Mouse (Mus musculus): ENCODE data around the gene 1700069L16Rik. TPM values are rescaled to one million over a fixed set of nuclear protein-coding genes. Genes with fewer than 3 reads are reported as not detected.

Gene 1700069L16Rik
- polyA plus RNA-seq, 1 experiment from 2014 or later = not detected

- no peak overlapping the region for H3K4me3 ChIP-seq (ENCODE audit: low read depth, low read length)
- DNase-seq = no peak
- no peaks in the 10 kb centered on the region for H3K4me1 ChIP-seq (ENCODE audit: insufficient read depth)
- H3K9ac ChIP-seq (replicated peaks) = no peak overlapping the region
- no peak overlapping the region for H3K27ac ChIP-seq (ENCODE audit: low read depth)
- H3K9me3 ChIP-seq (ENCODE audit: low read length) = no peaks in the 10 kb centered on the region
- no peak for ATAC-seq
- no peaks in the 10 kb centered on the region for H3K27me3 ChIP-seq (ENCODE audit: insufficient read depth, low read length)
- no peaks in the 10 kb centered on the region for H3K36me3 ChIP-seq (replicated peaks; ENCODE audit: insufficient read depth, low read length)
- TF ChIP-seq CTCF (IDR thresholded peaks at IDR 0.05; ENCODE audit: low read depth) = no peak
- TF ChIP-seq EP300 (IDR thresholded peaks at IDR 0.05; ENCODE audit: low read depth) = no peak
- 77% methylated on average over 10 of the region's 10 CpGs for WGBS (ENCODE audit: insufficient replicate concordance)
- no peak overlapping the region for H3K4me2 ChIP-seq (ENCODE audit: low read depth, low read length)
These were observed 45.7 kb downstream of the 1700069L16Rik start for GRCm38 (mm10) chr5:113678743-113679452.

GRCm38 (mm10) chr5:113677541-113677940, 47.0 kb downstream of the 1700069L16Rik start:
- Histone ChIP-seq H3K27ac (ENCODE audit: low read depth) (no peak overlapping the region), H3K36me3 (replicated peaks; ENCODE audit: insufficient read depth, low read length) (no peaks in the 10 kb centered on the region), H3K9ac (replicated peaks) (no peak overlapping the region), H3K9me3 (ENCODE audit: low read length) (no peaks in the 10 kb centered on the region), H3K4me2 (ENCODE audit: low read depth, low read length) (no peak overlapping the region), H3K4me3 (ENCODE audit: low read depth, low read length) (no peak overlapping the region), H3K27me3 (ENCODE audit: insufficient read depth, low read length) (no peaks in the 10 kb centered on the region), H3K4me1 (ENCODE audit: insufficient read depth) (no peaks in the 10 kb centered on the region)
- 86% methylated on average over 4 of the region's 7 CpGs for WGBS (ENCODE audit: insufficient replicate concordance)
- TF ChIP-seq CTCF (IDR thresholded peaks at IDR 0.05; ENCODE audit: low read depth) = no peak
- DNase-seq (no peak), ATAC-seq (no peak)

- TF ChIP-seq CTCF (IDR thresholded peaks at IDR 0.05; ENCODE audit: low read depth) (no peak), EP300 (IDR thresholded peaks at IDR 0.05; ENCODE audit: low read depth) (no peak)
- no peak overlapping the region for H3K9ac ChIP-seq (replicated peaks)
- WGBS (ENCODE audit: insufficient replicate concordance) = 65% methylated on average over 7 of the region's 7 CpGs
These were observed 49.7 kb downstream of the 1700069L16Rik start for GRCm38 (mm10) chr5:113674851-113675250.

GRCm38 (mm10) chr5:113672456-113672855, 52.1 kb downstream of the 1700069L16Rik start:
- TF ChIP-seq CTCF (IDR thresholded peaks at IDR 0.05; ENCODE audit: low read depth) (no peak), EP300 (IDR thresholded peaks at IDR 0.05; ENCODE audit: low read depth) (no peak)
- WGBS (ENCODE audit: insufficient replicate concordance) = 32% methylated on average over 7 of the region's 7 CpGs
- ATAC-seq (peak; percentile 49), DNase-seq (peak; percentile 22)
- no peak overlapping the region for H3K4me3 ChIP-seq (ENCODE audit: low read depth, low read length)
- no peaks in the 10 kb centered on the region for H3K36me3 ChIP-seq (replicated peaks; ENCODE audit: insufficient read depth, low read length)
- no peaks in the 10 kb centered on the region for H3K9me3 ChIP-seq (ENCODE audit: low read length)
- H3K9ac ChIP-seq (replicated peaks) = no peak overlapping the region
- H3K27ac ChIP-seq (ENCODE audit: low read depth) = no peak overlapping the region
- no peak overlapping the region for H3K4me2 ChIP-seq (ENCODE audit: low read depth, low read length)
- no peaks in the 10 kb centered on the region for H3K4me1 ChIP-seq (ENCODE audit: insufficient read depth)
- no peaks in the 10 kb centered on the region for H3K27me3 ChIP-seq (ENCODE audit: insufficient read depth, low read length)

More at GRCm38 (mm10) chr5:113674851-113675250, 49.7 kb downstream of the 1700069L16Rik start:
- H3K27ac ChIP-seq (ENCODE audit: low read depth) = no peak overlapping the region
- no peaks in the 10 kb centered on the region for H3K9me3 ChIP-seq (ENCODE audit: low read length)
- DNase-seq (no peak), ATAC-seq (no peak)
- H3K27me3 ChIP-seq (ENCODE audit: insufficient read depth, low read length) = no peaks in the 10 kb centered on the region
- no peaks in the 10 kb centered on the region for H3K36me3 ChIP-seq (replicated peaks; ENCODE audit: insufficient read depth, low read length)
- no peak overlapping the region for H3K4me2 ChIP-seq (ENCODE audit: low read depth, low read length)
- H3K4me1 ChIP-seq (ENCODE audit: insufficient read depth) = no peaks in the 10 kb centered on the region
- no peak overlapping the region for H3K4me3 ChIP-seq (ENCODE audit: low read depth, low read length)

GRCm38 (mm10) chr5:113670597-113670996, 54.0 kb downstream of the 1700069L16Rik start:
- DNase-seq (no peak), ATAC-seq (no peak)
- no peak overlapping the region for H3K4me2 ChIP-seq (ENCODE audit: low read depth, low read length)
- H3K4me1 ChIP-seq (ENCODE audit: insufficient read depth) = no peaks in the 10 kb centered on the region
- H3K27ac ChIP-seq (ENCODE audit: low read depth) = no peak overlapping the region
- no peak overlapping the region for H3K9ac ChIP-seq (replicated peaks)
- no peaks in the 10 kb centered on the region for H3K9me3 ChIP-seq (ENCODE audit: low read length)
- no peak overlapping the region for H3K4me3 ChIP-seq (ENCODE audit: low read depth, low read length)
- WGBS (ENCODE audit: insufficient replicate concordance) = 26% methylated on average over 6 of the region's 6 CpGs
- no peaks in the 10 kb centered on the region for H3K36me3 ChIP-seq (replicated peaks; ENCODE audit: insufficient read depth, low read length)
- TF ChIP-seq CTCF (IDR thresholded peaks at IDR 0.05; ENCODE audit: low read depth) (no peak), EP300 (IDR thresholded peaks at IDR 0.05; ENCODE audit: low read depth) (no peak)
- H3K27me3 ChIP-seq (ENCODE audit: insufficient read depth, low read length) = no peaks in the 10 kb centered on the region

- ATAC-seq = no peak
- no peak overlapping the region for H3K27ac ChIP-seq (ENCODE audit: low read depth)
- 39% methylated on average over 3 of the region's 3 CpGs for WGBS (ENCODE audit: insufficient replicate concordance)
These were observed 54.5 kb downstream of the 1700069L16Rik start for GRCm38 (mm10) chr5:113670110-113670509.

More at GRCm38 (mm10) chr5:113670110-113670509, 54.5 kb downstream of the 1700069L16Rik start:
- no peaks in the 10 kb centered on the region for H3K27me3 ChIP-seq (ENCODE audit: insufficient read depth, low read length)
- DNase-seq = no peak
- no peaks in the 10 kb centered on the region for H3K9me3 ChIP-seq (ENCODE audit: low read length)
- no peak overlapping the region for H3K4me2 ChIP-seq (ENCODE audit: low read depth, low read length)
- no peaks in the 10 kb centered on the region for H3K36me3 ChIP-seq (replicated peaks; ENCODE audit: insufficient read depth, low read length)
- no peak overlapping the region for H3K4me3 ChIP-seq (ENCODE audit: low read depth, low read length)
- no peak overlapping the region for H3K9ac ChIP-seq (replicated peaks)
- no peaks in the 10 kb centered on the region for H3K4me1 ChIP-seq (ENCODE audit: insufficient read depth)
- TF ChIP-seq EP300 (IDR thresholded peaks at IDR 0.05; ENCODE audit: low read depth) (no peak), CTCF (IDR thresholded peaks at IDR 0.05; ENCODE audit: low read depth) (no peak)

All from liver, postnatal 0 days (tissue).